Mouse (Mus musculus) lung, adult 18-20 months (tissue): ENCODE results near the gene Col4a3.

Experiments used
- DNase-seq, 2 experiments: peaks; one replicate each; pipeline ENCODE4 v3.0.0; 2022; ENCODE audit warnings: mixed read lengths in 2 of 2

The Col4a3 gene

GRCm38 (mm10) chr1:82586713-82587399 lies at the start of gene Col4a3, which contains the start of gene Col4a4:
Col4a3 (plus strand) TSS chr1:82586921.
Col4a4 (minus strand) TSS chr1:82586849.
- peak; percentile 72 to 73 for DNase-seq

DNA sequence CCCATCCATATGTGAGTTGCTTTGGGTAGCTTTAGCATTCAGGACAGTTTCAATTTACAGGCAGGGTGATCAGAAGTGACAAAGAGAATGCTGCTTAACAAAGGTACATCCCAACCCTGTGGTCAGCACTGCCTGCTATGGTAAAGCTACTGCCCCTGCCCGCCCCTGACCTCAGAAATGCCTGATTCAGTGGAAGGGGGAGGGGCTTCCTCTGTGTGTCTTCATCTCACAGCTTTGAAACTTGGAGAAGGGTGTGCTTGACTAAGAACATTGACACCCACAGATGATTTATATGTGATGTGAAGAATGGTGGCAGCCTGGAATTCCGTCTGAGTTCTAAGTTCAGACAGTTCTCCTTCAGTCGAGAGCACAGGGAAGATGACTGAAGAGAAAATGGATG lies 48.9 kb upstream of the Col4a3 start:
- DNase-seq: no peak

- no peak for DNase-seq
Measured at GRCm38 (mm10) chr1:82540056-82540455, 46.7 kb upstream of the Col4a3 start.

DNA sequence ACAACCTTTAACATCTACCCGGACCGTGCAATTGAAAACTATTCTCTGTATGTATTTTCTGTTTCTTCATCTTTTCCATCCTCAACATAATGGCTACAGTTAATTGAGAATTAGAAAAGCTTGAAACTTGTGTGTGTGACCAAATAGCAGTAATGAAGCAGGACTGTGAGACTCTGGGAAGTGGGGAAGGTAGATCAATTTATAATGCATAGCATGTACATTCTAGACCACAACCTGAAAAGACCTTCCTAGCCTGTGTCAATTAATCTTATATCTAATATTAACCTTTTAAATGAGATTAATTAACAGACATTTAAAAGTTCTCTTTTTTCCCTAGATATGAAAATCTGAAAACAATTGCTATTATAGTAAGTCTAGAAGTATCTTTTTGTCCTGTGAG lies 42.8 kb upstream of the Col4a3 start:
- no peak for DNase-seq

DNA sequence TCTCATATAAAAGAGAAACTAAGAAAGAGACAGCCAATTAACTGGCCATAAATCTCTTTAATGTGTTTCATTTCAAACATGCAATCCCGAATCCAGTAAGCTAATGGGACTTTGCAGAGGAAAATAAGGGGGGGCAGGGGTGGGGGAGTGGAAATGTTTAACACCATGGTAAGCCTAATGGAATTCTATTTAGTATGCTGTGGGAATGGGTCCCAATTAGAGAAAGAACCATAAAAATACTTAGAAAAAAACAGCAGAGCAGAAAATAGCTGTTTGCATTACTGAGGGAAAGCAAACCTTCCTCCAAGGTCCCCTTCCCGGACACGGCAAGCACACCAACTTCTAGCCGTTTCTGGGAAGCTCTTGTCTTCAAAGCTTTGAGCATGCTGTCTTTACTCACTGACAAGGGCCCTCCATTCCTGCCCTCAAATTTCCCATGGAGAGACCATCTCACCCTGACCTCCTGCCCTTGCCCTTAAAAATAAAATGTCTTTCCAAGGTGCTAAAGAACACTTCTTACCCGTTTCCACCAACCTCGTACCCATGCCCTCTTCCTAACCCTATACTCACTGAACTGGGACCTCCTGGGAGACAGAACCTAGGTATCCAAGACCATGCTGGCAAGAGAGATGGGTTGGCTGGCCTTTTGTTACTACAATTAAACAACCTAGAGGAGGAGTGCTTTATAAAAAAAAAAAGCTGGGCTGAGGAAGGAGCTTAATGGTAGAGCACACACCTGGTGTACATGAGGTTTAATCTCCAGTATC lies 42.1 kb upstream of the Col4a3 start:
- no peak for DNase-seq

DNA sequence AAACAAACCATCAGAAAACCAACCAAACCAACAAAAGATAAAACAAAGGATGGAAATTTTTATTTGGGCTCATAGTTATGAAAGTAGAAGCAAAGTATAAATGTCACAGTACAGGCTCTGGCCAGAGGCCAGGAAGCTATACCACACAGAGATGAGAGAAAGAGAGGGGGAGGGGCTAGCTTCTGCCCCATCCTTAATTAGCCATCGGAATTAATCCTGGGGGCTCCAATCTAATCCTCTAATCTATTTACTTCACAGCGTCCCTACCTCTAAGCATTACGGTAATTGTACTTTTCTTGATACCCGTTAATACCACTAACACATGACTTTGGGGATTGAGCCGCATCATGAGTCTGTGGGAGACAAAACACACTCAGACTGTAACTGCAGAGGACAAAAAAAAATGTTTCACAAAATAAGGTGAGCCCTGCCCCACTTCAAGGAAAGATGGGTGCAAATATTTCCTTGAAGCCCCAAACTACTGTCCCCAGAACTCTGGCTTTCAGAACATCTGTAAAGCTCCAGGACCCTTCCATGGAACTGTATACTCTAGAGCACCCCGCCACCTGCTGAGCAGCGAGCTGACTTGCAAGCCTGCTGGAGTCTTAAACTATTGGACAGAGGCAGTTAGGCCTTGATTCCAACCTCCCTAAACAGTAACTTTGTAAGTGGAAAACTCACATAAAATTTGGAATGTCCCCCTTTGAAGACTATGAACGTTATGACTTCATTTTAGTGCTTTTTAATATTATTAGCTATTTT lies 41.3 kb upstream of the Col4a3 start:
- DNase-seq: no peak

DNA sequence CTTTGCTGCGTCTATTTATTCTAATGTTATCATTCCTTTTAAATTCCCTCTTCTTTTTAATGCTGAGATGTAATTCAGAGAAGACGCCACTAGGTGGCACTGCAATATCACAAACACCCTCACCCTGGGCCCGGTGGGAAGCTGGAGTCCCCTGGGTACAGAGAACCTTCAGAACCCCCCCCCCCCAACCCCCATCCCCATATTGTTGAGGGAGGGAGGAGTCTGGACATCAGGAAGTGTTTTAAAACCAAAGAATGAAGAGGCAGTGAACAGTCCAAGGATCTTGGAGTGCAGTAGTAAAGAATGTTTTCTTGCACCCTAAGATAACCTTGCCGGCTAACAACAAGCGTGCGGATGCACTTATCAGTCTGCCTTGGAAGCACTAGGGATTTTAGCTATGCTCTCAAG lies 32.3 kb upstream of the Col4a3 start:
- no peak for DNase-seq

GRCm38 (mm10) chr1:82554889-82555288 lies 31.8 kb upstream of the Col4a3 start:
- no peak for DNase-seq

DNA sequence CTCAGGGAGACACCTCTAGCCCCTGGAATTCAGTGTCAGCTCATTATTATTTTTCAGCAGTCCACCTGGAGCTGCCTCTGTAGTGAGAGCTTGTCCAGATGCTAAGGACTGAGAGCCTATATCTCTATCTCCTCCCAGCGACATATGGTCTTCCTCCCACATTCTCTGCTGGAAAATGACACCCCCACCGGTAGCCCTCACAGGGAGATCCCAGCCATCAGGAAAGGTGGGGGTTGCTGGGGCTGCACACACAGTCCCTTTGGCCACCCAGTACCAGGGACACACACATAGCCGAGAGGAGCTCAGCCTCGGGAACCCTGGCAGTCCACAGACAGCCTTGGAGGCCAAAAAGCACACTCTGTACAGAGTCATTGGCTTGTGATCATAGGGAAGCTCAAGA lies 26.5 kb upstream of the Col4a3 start:
- no peak for DNase-seq

DNA sequence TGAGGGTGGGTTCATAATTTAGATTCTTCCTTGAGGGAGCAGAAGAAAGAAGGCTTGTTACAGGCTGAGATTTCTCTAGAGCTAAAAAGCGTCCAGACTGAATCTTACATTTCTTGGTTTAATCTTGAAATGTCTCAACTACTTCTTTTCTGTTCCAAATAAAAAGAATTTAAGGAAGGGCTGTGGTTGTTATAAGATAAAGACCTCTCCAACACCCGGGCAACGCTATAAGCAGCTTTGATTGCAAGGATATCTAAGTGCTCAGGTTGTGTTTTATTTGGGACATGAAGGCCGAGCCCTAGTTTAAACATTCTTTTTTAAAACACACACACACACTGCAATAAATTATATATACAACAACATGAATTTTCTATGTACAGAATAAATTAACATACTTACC lies 17.3 kb upstream of the Col4a3 start:
- no peak for DNase-seq

DNA sequence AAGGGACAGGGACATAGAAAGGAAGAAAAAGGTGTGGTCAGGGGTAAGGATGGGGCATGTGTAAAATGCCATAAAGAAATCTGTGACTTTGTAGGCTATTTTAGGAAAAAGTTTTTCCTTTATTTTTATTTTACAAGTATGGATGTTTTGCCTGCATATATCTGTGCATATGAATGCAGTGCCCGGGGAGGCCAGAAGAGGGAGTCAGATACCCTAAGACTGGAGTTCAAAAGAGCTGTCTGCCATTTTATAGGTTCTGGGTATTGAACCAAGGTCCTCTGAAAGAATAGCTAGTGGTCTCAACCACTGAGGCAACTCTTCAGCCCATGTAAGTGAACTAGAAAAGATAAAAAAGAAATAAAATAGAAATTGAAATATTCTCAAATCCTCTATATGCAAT lies 15.0 kb upstream of the Col4a3 start:
- peak in 1 of 2 experiments; percentile 25 for DNase-seq

GRCm38 (mm10) chr1:82575681-82576080 lies 11.0 kb upstream of the Col4a3 start:
- DNase-seq: no peak

GRCm38 (mm10) chr1:82576182-82576581 lies 10.5 kb upstream of the Col4a3 start:
- no peak for DNase-seq

- DNase-seq: no peak
Measured at GRCm38 (mm10) chr1:82577339-82577738, 9.4 kb upstream of the Col4a3 start.

GRCm38 (mm10) chr1:82577915-82578314 lies 8.8 kb upstream of the Col4a3 start:
- DNase-seq: peak; percentile 92 to 93

DNA sequence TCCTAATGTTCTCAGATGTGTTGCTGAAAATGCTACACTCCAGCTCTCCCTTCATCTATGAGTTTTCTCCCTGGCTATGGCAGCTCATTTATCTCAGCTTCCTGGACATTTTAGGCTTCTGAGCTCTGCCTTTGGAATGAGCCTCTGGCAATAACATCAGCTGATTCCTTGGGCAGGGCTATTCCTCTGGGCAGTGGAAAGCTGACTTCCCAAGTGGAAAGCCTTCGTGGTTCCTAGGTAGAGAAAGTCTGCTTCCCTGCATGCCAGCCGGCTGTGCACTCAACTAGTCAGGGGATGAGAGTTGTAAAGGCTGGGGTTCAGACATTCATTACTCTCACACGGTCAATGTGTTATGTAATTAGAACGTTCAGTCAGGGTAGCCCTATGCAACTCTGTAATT lies 8.4 kb upstream of the Col4a3 start:
- DNase-seq: peak in 1 of 2 experiments; percentile 30

DNA sequence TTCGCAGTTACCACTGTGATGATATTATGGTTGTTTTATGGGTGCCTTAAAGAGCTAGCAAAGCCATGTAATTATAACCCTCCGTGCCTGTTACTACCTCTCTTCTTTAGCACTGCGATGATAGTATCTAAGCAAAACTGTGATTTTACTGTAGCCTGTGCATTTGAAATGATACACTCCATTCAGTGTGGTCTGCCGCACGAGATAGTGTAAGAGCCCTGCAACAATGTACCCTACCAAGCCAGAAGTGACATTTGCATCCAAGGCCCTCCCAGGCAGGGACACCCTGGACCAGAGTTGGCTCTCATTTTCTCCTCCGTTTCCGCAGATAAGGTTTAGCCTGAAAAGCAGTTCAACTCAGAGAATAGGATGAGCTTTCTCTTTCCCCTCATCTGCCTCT lies 740 bp upstream of the Col4a3 start:
- DNase-seq: no peak

- no peak for DNase-seq
Measured at GRCm38 (mm10) chr1:82590266-82590665, 3.5 kb downstream of the Col4a3 start.

DNA sequence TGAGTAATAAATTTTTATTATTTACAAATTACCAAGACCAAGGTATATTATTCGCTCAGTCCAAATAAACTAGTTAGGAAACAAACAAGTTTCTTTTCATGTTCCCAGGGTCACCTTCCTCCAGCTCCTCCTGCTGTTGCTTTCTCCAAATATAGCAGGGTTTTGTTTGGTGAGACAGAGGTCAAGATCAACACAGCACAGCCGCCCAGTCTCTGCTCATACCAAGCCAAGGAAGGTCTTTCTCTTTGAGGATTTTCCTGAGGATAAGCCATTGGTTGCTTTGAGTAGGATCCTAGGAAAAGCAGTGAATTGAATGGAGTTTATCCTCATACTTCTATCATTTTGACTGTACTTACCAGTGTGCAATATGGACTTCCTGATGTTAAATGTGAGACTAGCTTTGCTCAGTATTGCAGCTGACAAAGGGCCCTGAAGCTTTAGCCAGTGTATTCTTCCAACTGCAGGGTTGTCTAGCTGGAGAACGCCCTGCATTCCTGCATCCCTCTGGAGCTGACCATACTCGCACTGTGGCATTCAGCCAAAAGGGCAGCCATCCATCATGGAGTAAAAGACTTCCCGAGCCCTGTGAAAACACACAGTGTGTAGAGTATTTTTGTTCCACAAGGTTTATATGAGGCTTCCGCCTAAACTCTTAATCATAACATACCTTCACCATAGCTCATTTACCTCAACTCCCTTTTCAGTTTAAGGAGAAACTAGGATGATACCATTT lies 10.3 kb downstream of the Col4a3 start:
- DNase-seq: peak; percentile 46 to 49

DNA sequence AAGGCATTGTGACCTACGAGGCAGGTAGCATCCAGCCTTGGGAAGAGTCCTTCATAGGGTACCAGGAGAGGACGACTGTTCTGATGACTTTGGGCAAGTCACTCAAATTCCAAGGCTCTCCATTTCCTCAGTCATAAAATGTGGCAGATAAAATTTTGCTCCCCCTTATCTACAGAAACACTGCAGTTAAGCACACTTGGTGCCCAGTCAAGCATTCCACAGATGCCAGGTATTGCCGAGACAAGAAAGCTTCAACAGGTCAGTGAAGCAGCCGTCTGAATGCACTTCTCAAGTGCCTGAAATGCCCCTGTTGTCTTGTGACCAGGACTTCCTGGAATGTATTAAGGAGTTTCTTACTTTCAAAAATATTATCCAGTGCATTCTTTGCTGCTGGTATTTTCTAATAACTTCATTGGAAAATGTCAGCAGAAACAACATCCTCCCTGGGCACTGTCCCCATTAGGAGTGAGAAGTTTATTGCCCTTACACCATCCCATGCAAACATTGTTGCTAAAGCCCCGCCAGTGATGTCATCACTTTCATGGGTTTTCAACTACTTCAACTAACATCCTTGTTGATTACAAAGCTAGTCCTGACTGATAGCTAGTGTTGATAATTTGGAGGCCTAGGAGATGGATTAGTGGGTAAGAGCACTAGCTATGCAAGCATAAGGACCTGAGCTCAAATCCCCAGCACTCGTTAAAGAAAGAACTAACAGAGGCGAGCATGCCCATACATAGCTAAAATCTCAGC lies 16.7 kb downstream of the Col4a3 start:
- DNase-seq: peak; percentile 49 to 54

- no peak for DNase-seq
Measured at GRCm38 (mm10) chr1:82605347-82605746, 18.6 kb downstream of the Col4a3 start.

GRCm38 (mm10) chr1:82605856-82606255 lies 19.1 kb downstream of the Col4a3 start:
- DNase-seq: no peak
